Mouse (Mus musculus) cerebellum, adult 2 months (tissue): ENCODE results near the gene Nsun3. TPM values are rescaled to one million over a fixed set of nuclear protein-coding genes. Genes with fewer than 3 reads are reported as not detected.
"Not testable (repeated sequence)": the region's sequence is repeated elsewhere in the genome, so short reads cannot be mapped to it uniquely, and the experiment has no call there.

Experiments used
- DNase-seq, 2 experiments: peaks; one replicate each; pipeline ENCODE4 v3.0.0; 2021
- H3K27ac ChIP-seq: fragments of 200-500 bp; 2 replicates; pipeline ENCODE4 v1.5.1; 2012; ENCODE audit warnings: low read length, control low read depth, inconsistent platforms; ENCODE audit not compliant: insufficient read depth
- H3K27me3 ChIP-seq: fragments of 200-500 bp; 2 replicates; pipeline ENCODE4 v1.6.1; 2012; ENCODE audit warnings: inconsistent platforms, mild to moderate bottlenecking, low read length, moderate library complexity; ENCODE audit not compliant: control insufficient read depth, insufficient read depth
- H3K4me1 ChIP-seq: fragments of 200-500 bp; 2 replicates; pipeline ENCODE4 v1.6.1; 2011; ENCODE audit warnings: low read length; ENCODE audit not compliant: control insufficient read depth, insufficient read depth
- H3K4me3 ChIP-seq: fragments of 200-500 bp; replicated peaks from 2 replicates; pipeline ENCODE3; 2011; ENCODE audit warnings: mild to moderate bottlenecking, low read depth, low read length, control low read depth; ENCODE audit not compliant: insufficient read depth
- CTCF ChIP-seq: fragments of 200-500 bp; IDR thresholded peaks from 2 replicates; pipeline ENCODE4 v1.5.1; 2011; ENCODE audit warnings: low read depth, mild to moderate bottlenecking, control low read depth, low read length, moderate library complexity, borderline replicate concordance; ENCODE audit not compliant: insufficient read depth
- POLR2A ChIP-seq: fragments of 200-500 bp; IDR thresholded peaks from 2 replicates; pipeline ENCODE4 v1.6.1; 2011; ENCODE audit warnings: low read length, control low read depth, borderline replicate concordance; ENCODE audit not compliant: insufficient read depth
- WGBS: fragments of 180-500 bp; shearing (Covaris S2); methylation state at CpG from one replicate; pipeline ENCODE4 v1.1.7; 2018; 5-methylcytosine and 5-hydroxymethylcytosine counted together
- polyA plus RNA-seq: library from polyadenylated mRNA; depleted of rRNA; stranded (reverse); fragments of >200 nt; gene quantifications from 2 replicates; pipeline ENCODE4 v1.2.3, GENCODE M21; 2012; rRNA removed

Nsun3 gene
- polyA plus RNA-seq, 1 experiment: 10.4 TPM

DNA sequence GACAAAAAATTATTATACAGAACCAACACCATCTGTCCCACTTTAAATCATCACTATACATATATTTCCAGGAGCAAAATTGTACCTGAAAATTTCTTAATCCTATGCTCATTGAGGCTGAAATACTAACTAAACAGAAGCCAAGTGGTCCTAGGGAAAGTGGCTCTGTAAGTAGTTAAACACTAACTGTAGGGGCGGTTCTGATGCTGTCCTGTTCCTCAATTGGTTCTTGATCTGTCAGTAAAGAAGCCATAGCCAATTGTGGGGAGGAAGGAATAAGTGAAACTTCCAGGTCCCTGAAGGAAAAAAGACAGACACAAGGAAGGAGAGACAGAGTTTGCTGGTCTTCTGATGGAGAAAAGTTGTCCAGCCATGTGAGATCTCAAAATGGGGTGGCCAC is 52.3 kb downstream of the Nsun3 start:
- no peak for DNase-seq
- 84% methylated on average over 1 of the region's 1 CpGs for WGBS

DNA sequence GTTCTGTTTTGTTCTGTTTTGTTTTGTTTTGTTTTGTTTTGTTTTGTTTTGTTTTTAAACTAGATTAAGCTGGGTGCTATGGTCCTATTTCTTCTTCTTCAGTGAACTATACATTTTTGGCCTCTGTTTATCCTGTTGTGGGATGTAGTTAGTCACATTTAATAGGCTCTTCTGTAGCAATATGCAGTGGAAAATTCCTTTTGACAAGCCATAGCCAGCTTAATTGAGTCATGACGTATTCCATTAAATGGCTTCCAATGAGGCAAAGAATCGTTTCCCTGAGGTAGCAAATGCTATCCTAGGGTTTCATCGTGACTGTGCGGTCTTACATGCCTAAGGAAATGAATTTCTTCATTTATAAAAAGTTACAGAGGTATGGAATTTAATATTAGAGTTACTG is 56.3 kb downstream of the Nsun3 start:
- no peak for DNase-seq
- no peaks in the 10 kb centered on the region for H3K27me3 ChIP-seq
- WGBS: 50% methylated on average over 4 of the region's 4 CpGs
- no peak overlapping the region for H3K27ac ChIP-seq
- no peak overlapping the region for H3K4me3 ChIP-seq
- no peak for TF ChIP-seq CTCF
- no peak for TF ChIP-seq POLR2A
- no peaks in the 10 kb centered on the region for H3K4me1 ChIP-seq

More for the DNA sequence above, 52.3 kb downstream of the Nsun3 start:
- Histone ChIP-seq H3K27ac (no peak overlapping the region), H3K4me1 (no peaks in the 10 kb centered on the region), H3K27me3 (no peaks in the 10 kb centered on the region), H3K4me3 (no peak overlapping the region)
- TF ChIP-seq POLR2A (no peak), CTCF (no peak)

- no peak overlapping the region for H3K4me3 ChIP-seq
- no peak overlapping the region for H3K27ac ChIP-seq
- DNase-seq: no peak
- H3K27me3 ChIP-seq: no peaks in the 10 kb centered on the region
- H3K4me1 ChIP-seq: no peaks in the 10 kb centered on the region
- 77% methylated on average over 3 of the region's 3 CpGs for WGBS
- TF ChIP-seq CTCF (no peak), POLR2A (no peak)
These were observed 56.8 kb downstream of the Nsun3 start for GRCm38 (mm10) chr16:62729846-62730245.

GRCm38 (mm10) chr16:62718255-62718654 is 68.4 kb downstream of the Nsun3 start:
- H3K4me1 ChIP-seq, DNase-seq, H3K27me3 ChIP-seq, H3K4me3 ChIP-seq, H3K27ac ChIP-seq: not testable (repeated sequence)
- whole genome bisulfite sequencing: 17% methylated on average over 9 of the region's 11 CpGs

DNA sequence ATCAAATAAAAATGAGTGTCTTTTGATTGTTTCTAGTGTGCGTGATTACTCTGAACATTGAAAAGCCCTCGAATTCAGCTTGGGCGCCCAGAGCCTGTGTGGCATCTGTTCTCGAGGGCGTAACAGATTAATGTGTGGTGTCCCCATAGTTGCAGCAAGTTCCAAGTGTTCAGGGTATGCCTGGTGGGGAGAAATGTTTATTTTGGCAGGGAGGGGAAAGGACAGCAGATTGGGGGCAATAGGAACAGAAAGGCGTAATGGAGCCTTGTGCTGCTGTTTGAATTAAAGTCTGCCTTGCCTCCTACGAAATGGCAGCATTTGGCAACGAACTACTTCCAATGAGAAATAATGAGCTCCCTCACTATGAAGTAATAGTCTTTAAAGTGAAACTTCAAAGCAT is 96.2 kb downstream of the Nsun3 start:
- WGBS: 12% methylated on average over 8 of the region's 8 CpGs
- Histone ChIP-seq H3K27ac (no peak overlapping the region), H3K4me1 (no peaks in the 10 kb centered on the region), H3K4me3 (no peak overlapping the region), H3K27me3 (no peaks in the 10 kb centered on the region)
- DNase-seq: no peak
- TF ChIP-seq POLR2A (no peak), CTCF (no peak)

GRCm38 (mm10) chr16:62686073-62686472 is 100.5 kb downstream of the Nsun3 start:
- H3K27ac ChIP-seq: no peak overlapping the region
- no peak for DNase-seq
- H3K4me3 ChIP-seq: no peak overlapping the region
- 49% methylated on average over 2 of the region's 2 CpGs for WGBS
- TF ChIP-seq POLR2A: no peak
- no peak for TF ChIP-seq CTCF
- H3K4me1 ChIP-seq: no peaks in the 10 kb centered on the region
- no peaks in the 10 kb centered on the region for H3K27me3 ChIP-seq

GRCm38 (mm10) chr16:62685494-62685893 is 101.1 kb downstream of the Nsun3 start:
- Histone ChIP-seq H3K4me3 (no peak overlapping the region), H3K27ac (no peak overlapping the region), H3K4me1 (no peaks in the 10 kb centered on the region), H3K27me3 (no peaks in the 10 kb centered on the region)
- TF ChIP-seq CTCF (no peak), POLR2A (no peak)
- WGBS: 81% methylated on average over 4 of the region's 4 CpGs
- no peak for DNase-seq

Other genes with a start within 250 kb of the Nsun3 start
- gene Stx19, start 27.9 kb upstream of the Nsun3 start, polyA plus RNA-seq: not detected in 2 replicates
- 7.0 and 10.7 TPM in 2 replicates for gene Arl13b, start 60.2 kb upstream of the Nsun3 start, polyA plus RNA-seq
- gene Pros1, start 67.5 kb upstream of the Nsun3 start, polyA plus RNA-seq: 5.7 and 6.5 TPM in 2 replicates